Mouse (Mus musculus) left cerebral cortex, postnatal 10 days (tissue): ENCODE measurements around the gene Olfr237-ps1. TPM values are rescaled to one million over a fixed set of nuclear protein-coding genes. Genes with fewer than 3 reads are reported as not detected.
"Not testable (repeated sequence)": the region's sequence is repeated elsewhere in the genome, so short reads cannot be mapped to it uniquely, and the experiment has no call there.

ENCODE experiments used
- DNase-seq, 2 experiments: peaks; one replicate each; pipeline ENCODE4 v3.0.0; 2021 to 2022; ENCODE audit warnings: low spot score in 2 of 2, mixed read lengths in 1 of 2; ENCODE audit errors: extremely low spot score in 1 of 2
- intact Hi-C: fragments of 180-260 bp; cut with DNase I; formaldehyde crosslinking; loops from one replicate; pipeline ENCODE4 v1.15.1; 2025
- total RNA-seq, 2 experiments: library from RNA; stranded (reverse); gene quantifications; 2 replicates each; pipeline ENCODE4 v1.2.3; 2021

Olfr237-ps1 gene
- total RNA-seq, result not detected

- intact Hi-C loops, result not testable (repeated sequence)
Observed at GRCm38 (mm10) chr6:43146267-43146666, at the start of gene Olfr237-ps1. Gene Olfr237-ps1 (plus strand): TSS chr6:43146567.

GRCm38 (mm10) chr6:43106069-43106468 lies 40.3 kb upstream of the Olfr237-ps1 start, which contains the start of gene Olfr441:
Gene Olfr441 (plus strand): TSS chr6:43106369.
- intact Hi-C loops, DNase-seq: not testable (repeated sequence)

More at GRCm38 (mm10) chr6:43146267-43146666, at the start of gene Olfr237-ps1:
- DNase-seq, result not testable (repeated sequence)

- intact Hi-C loops, result no loop called here
- no peak for DNase-seq
Observed at GRCm38 (mm10) chr6:43159502-43159901, 13.1 kb downstream of the Olfr237-ps1 start.

GRCm38 (mm10) chr6:43162982-43163381 lies 16.6 kb downstream of the Olfr237-ps1 start, which contains the start of gene Olfr437:
Gene Olfr437 (plus strand): TSS chr6:43163282.
- no peak for DNase-seq
- intact Hi-C loops, result no loop called here

- no peak for DNase-seq
- intact Hi-C loops, result no loop called here
Observed at GRCm38 (mm10) chr6:43167246-43167645, 20.9 kb downstream of the Olfr237-ps1 start.

- intact Hi-C loops, result no loop called here
- DNase-seq, result no peak
Observed at GRCm38 (mm10) chr6:43171840-43172239, 25.5 kb downstream of the Olfr237-ps1 start, which contains the start of gene Olfr13. Gene Olfr13 (plus strand): TSS chr6:43172140.

- intact Hi-C loops, result no loop called here
- DNase-seq, result no peak
Observed at GRCm38 (mm10) chr6:43178129-43178528, 31.8 kb downstream of the Olfr237-ps1 start.

GRCm38 (mm10) chr6:43178584-43179501 lies 32.5 kb downstream of the Olfr237-ps1 start:
- no peak for DNase-seq
- intact Hi-C loops, result no loop called here

- no peak for DNase-seq
- intact Hi-C loops, result no loop called here
Observed at GRCm38 (mm10) chr6:43190986-43191385, 44.6 kb downstream of the Olfr237-ps1 start.

GRCm38 (mm10) chr6:43196781-43197180 lies 50.4 kb downstream of the Olfr237-ps1 start, which contains the start of gene Olfr435:
Gene Olfr435 (plus strand): TSS chr6:43197146.
- intact Hi-C loops, result no loop called here
- no peak for DNase-seq

- no peak for DNase-seq
- intact Hi-C loops, result no loop called here
Observed at GRCm38 (mm10) chr6:43198094-43198493, 51.7 kb downstream of the Olfr237-ps1 start.

- no peak for DNase-seq
- intact Hi-C loops, result no loop called here
Observed at GRCm38 (mm10) chr6:43202786-43203185, 56.4 kb downstream of the Olfr237-ps1 start.

GRCm38 (mm10) chr6:43205355-43205754 lies 59.0 kb downstream of the Olfr237-ps1 start:
- intact Hi-C loops, result no loop called here
- DNase-seq, result no peak

Other genes starting within 250 kb of the Olfr237-ps1 start
- not detected for gene Olfr447, start 237.7 kb upstream of the Olfr237-ps1 start, total RNA-seq
- not detected for gene Olfr446, start 225.2 kb upstream of the Olfr237-ps1 start, total RNA-seq
- not detected for gene Olfr444, start 197.5 kb upstream of the Olfr237-ps1 start, total RNA-seq
- under 1 TPM in 1 of 2 experiments, not detected in 1; 0.14 TPM for gene Olfr441, start 40.2 kb upstream of the Olfr237-ps1 start, total RNA-seq
- not detected for gene Olfr437, start 16.7 kb downstream of the Olfr237-ps1 start, total RNA-seq
- not detected for gene Olfr13, start 25.6 kb downstream of the Olfr237-ps1 start, total RNA-seq
- not detected for gene Olfr435, start 50.6 kb downstream of the Olfr237-ps1 start, total RNA-seq
- gene Olfr434, start 66.5 kb downstream of the Olfr237-ps1 start, total RNA-seq, result not detected
- gene Olfr47, start 85.0 kb downstream of the Olfr237-ps1 start, total RNA-seq, result not detected
- gene Arhgef5, start 119.0 kb downstream of the Olfr237-ps1 start, total RNA-seq, result 1 to 10 TPM; 4.2 to 4.4 TPM
- gene Nobox, start 163.0 kb downstream of the Olfr237-ps1 start, total RNA-seq, result not detected